Mouse (Mus musculus): ENCODE measurements around the gene Lrfn4. TPM values are rescaled to one million over a fixed set of nuclear protein-coding genes. Genes with fewer than 3 reads are reported as not detected.

Lrfn4 gene
- polyA plus RNA-seq, 1 experiment = 0.18 TPM

GRCm38 (mm10) chr19:4578799-4579198 is 36.7 kb downstream of the Lrfn4 start:
- TF ChIP-seq GATA1 (IDR thresholded peaks at IDR 0.05; ENCODE audit: low read length) (no peak), TAL1 (IDR thresholded peaks at IDR 0.05; ENCODE audit: low read length) (no peak)
- Histone ChIP-seq H3K4me1 (ENCODE audit: control insufficient read depth) (peaks cover 40% of the 10 kb centered on the region), H3K27me3 (ENCODE audit: control insufficient read depth) (no peaks in the 10 kb centered on the region), H3K9me3 (ENCODE audit: control insufficient read depth, low read length) (no peaks in the 10 kb centered on the region), H3K36me3 (ENCODE audit: control insufficient read depth) (peaks cover 15% of the 10 kb centered on the region), H3K4me3 (replicated peaks) (no peak overlapping the region)

DNA sequence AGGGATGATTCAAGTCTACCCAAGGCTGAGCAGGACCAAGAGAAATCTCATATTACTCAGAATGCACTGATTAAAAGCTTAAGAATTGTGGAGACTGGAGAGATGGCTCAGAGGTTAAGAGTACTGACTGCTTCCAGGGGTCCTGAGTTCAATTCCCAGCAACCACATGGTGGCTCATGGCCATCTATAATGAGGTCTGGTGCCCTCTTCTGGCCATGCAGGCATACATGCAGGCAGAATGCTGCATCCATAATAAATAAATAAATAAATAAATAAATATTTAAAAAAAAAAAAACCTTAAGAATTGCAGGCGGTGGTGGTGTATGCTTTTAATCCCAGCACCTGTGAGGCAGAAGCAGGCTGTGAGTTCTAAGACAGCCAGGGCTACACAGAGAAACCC is 42.2 kb downstream of the Lrfn4 start:
- Histone ChIP-seq H3K9me3 (ENCODE audit: control insufficient read depth, low read length) (no peaks in the 10 kb centered on the region), H3K36me3 (ENCODE audit: control insufficient read depth) (peaks cover 48% of the 10 kb centered on the region), H3K4me1 (ENCODE audit: control insufficient read depth) (peaks cover 86% of the 10 kb centered on the region), H3K4me3 (replicated peaks) (no peak overlapping the region), H3K27me3 (ENCODE audit: control insufficient read depth) (no peaks in the 10 kb centered on the region)
- TF ChIP-seq TAL1 (IDR thresholded peaks at IDR 0.05; ENCODE audit: low read length) (no peak), GATA1 (IDR thresholded peaks at IDR 0.05; ENCODE audit: low read length) (no peak)

DNA sequence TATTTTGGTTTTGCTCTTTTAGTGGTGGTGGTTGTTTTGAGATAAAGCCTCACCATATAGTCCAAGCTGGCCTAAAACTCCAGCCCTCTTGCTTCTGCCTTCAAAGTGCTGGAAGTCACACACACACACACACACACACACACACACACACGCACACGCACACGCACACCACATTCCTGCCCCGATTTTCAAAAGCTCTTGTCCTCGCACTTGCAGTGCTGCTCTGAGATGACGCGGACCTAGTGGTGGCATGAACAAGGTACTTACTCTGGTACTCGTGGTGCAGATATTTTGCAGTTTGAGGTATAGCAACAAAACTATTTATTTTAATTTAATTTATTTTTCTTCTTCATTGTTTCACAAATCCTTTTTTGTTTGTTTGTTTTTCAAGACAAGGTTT is 43.0 kb downstream of the Lrfn4 start:
- no peak for TF ChIP-seq TAL1 (IDR thresholded peaks at IDR 0.05; ENCODE audit: low read length)
- TF ChIP-seq GATA1 (IDR thresholded peaks at IDR 0.05; ENCODE audit: low read length) = no peak
- no peak overlapping the region for H3K4me3 ChIP-seq (replicated peaks)
- H3K9me3 ChIP-seq (ENCODE audit: control insufficient read depth, low read length) = no peaks in the 10 kb centered on the region
- H3K27me3 ChIP-seq (ENCODE audit: control insufficient read depth) = no peaks in the 10 kb centered on the region
- peaks cover 55% of the 10 kb centered on the region for H3K36me3 ChIP-seq (ENCODE audit: control insufficient read depth)
- peaks cover 93% of the 10 kb centered on the region for H3K4me1 ChIP-seq (ENCODE audit: control insufficient read depth)

- Histone ChIP-seq H3K27me3 (ENCODE audit: control insufficient read depth) (no peaks in the 10 kb centered on the region), H3K4me1 (ENCODE audit: control insufficient read depth) (peaks cover 93% of the 10 kb centered on the region), H3K9me3 (ENCODE audit: control insufficient read depth, low read length) (no peaks in the 10 kb centered on the region), H3K4me3 (replicated peaks) (no peak overlapping the region), H3K36me3 (ENCODE audit: control insufficient read depth) (peaks cover 55% of the 10 kb centered on the region)
- TF ChIP-seq GATA1 (IDR thresholded peaks at IDR 0.05; ENCODE audit: low read length) (no peak), TAL1 (IDR thresholded peaks at IDR 0.05; ENCODE audit: low read length) (no peak)
Observed at GRCm38 (mm10) chr19:4572061-4572460, 43.4 kb downstream of the Lrfn4 start.

DNA sequence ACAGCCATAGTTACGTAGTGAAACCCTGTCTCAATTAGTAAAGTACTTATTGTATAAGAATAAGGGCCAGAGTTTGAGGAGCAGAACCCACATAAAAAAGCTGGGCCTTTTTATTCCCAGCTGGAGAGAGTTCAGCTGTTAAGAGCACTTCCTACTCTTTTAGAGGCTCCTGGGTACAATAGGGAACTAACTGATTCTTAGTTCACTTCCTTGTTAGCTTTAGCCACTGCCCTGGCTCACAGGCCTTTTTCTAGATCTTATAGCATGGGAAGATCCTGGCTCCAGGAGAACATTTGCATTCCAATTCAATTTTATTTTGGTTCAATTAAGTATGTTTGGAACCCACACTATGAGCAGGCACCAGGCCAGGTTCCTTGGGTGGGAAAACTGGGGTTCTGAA is 43.8 kb downstream of the Lrfn4 start:
- TF ChIP-seq GATA1 (IDR thresholded peaks at IDR 0.05; ENCODE audit: low read length) = no peak
- TF ChIP-seq TAL1 (IDR thresholded peaks at IDR 0.05; ENCODE audit: low read length) = no peak
- no peaks in the 10 kb centered on the region for H3K9me3 ChIP-seq (ENCODE audit: control insufficient read depth, low read length)
- H3K27me3 ChIP-seq (ENCODE audit: control insufficient read depth) = no peaks in the 10 kb centered on the region
- peaks cover 57% of the 10 kb centered on the region for H3K36me3 ChIP-seq (ENCODE audit: control insufficient read depth)
- H3K4me1 ChIP-seq (ENCODE audit: control insufficient read depth) = peaks cover 93% of the 10 kb centered on the region
- H3K4me3 ChIP-seq (replicated peaks) = no peak overlapping the region

- Histone ChIP-seq H3K4me1 (ENCODE audit: control insufficient read depth) (peaks cover 94% of the 10 kb centered on the region), H3K9me3 (ENCODE audit: control insufficient read depth, low read length) (no peaks in the 10 kb centered on the region), H3K4me3 (replicated peaks) (no peak overlapping the region), H3K36me3 (ENCODE audit: control insufficient read depth) (peaks cover 60% of the 10 kb centered on the region), H3K27me3 (ENCODE audit: control insufficient read depth) (no peaks in the 10 kb centered on the region)
- no peak for TF ChIP-seq TAL1 (IDR thresholded peaks at IDR 0.05; ENCODE audit: low read length)
- TF ChIP-seq GATA1 (IDR thresholded peaks at IDR 0.05; ENCODE audit: low read length) = no peak
Observed at GRCm38 (mm10) chr19:4570815-4571214, 44.7 kb downstream of the Lrfn4 start.

- TF ChIP-seq TAL1 (IDR thresholded peaks at IDR 0.05; ENCODE audit: low read length) = no peak
- H3K4me1 ChIP-seq (ENCODE audit: control insufficient read depth) = peaks cover 94% of the 10 kb centered on the region
- H3K4me3 ChIP-seq (replicated peaks) = no peak overlapping the region
- H3K9me3 ChIP-seq (ENCODE audit: control insufficient read depth, low read length) = no peaks in the 10 kb centered on the region
- peaks cover 58% of the 10 kb centered on the region for H3K36me3 ChIP-seq (ENCODE audit: control insufficient read depth)
- H3K27me3 ChIP-seq (ENCODE audit: control insufficient read depth) = no peaks in the 10 kb centered on the region
Observed at GRCm38 (mm10) chr19:4570237-4570613, 45.2 kb downstream of the Lrfn4 start.

DNA sequence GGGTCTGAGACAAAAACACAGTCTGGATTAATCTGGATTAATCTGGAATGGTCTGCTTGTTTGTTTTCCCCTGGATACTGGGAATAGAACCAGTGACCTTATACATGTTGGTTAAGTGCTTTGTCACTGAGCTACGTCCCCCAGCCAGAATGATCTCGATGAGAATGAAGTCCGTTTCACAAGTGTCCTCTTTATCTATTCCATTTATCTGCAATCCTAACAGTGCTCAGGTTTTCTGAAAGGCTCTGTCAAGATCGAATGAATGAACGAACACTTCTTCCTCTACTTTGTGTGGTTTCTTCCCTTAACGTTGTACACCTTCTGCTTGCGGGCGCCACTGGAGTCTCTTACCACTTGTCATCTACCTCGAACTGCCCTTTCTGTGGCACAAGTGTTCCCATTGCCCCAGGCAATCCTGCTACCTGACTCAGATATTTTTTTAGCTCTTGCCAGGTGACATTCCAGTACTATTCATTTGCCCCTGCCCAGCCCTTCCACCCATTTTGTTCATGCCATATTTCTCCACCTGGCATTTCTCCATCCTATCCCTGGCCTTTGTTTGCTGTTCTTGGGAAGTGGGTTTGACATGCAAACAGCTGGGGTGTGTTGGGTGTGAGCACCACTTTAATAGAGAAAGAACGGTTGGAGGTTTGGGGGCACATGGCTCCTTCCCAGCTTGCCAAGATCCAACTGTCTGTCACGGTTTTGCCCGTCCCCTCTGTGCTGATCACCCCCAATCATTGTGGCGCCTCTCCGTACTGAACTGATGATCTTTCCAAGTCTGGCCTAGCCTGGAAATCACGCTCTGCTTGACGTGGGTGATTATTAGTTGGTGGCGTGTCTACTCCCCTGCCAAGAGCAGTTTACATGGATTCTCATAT is 45.9 kb downstream of the Lrfn4 start:
- TF ChIP-seq GATA1 (IDR thresholded peaks at IDR 0.05; ENCODE audit: low read length) = no peak
- no peak for TF ChIP-seq TAL1 (IDR thresholded peaks at IDR 0.05; ENCODE audit: low read length)
- H3K9me3 ChIP-seq (ENCODE audit: control insufficient read depth, low read length) = no peaks in the 10 kb centered on the region
- H3K4me1 ChIP-seq (ENCODE audit: control insufficient read depth) = peaks cover 96% of the 10 kb centered on the region
- no peaks in the 10 kb centered on the region for H3K27me3 ChIP-seq (ENCODE audit: control insufficient read depth)
- H3K4me3 ChIP-seq (replicated peaks) = peak overlapping the region; percentile 47
- peaks cover 62% of the 10 kb centered on the region for H3K36me3 ChIP-seq (ENCODE audit: control insufficient read depth)

DNA sequence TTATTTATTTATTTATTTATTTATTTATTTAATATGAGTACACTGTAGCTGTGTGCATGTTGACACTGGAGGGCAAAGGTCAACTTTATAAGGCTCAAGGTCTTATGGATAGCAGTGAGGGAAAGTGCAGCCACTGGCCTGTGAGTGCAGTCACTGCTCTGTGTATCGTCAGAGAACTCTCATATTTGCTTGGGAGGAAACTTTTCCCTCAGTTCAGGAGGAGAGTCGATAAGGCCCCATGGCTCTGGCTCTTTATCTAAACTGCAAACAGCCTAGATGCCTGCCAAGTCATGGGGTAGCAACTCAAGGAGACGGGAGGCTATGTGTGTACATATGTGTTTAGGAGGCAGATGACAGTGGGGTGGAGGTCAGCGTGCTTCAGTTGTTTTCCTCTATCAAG is 46.6 kb downstream of the Lrfn4 start:
- Histone ChIP-seq H3K36me3 (ENCODE audit: control insufficient read depth) (peaks cover 61% of the 10 kb centered on the region), H3K4me1 (ENCODE audit: control insufficient read depth) (peaks cover 96% of the 10 kb centered on the region), H3K9me3 (ENCODE audit: control insufficient read depth, low read length) (no peaks in the 10 kb centered on the region)

More for the DNA sequence above, 46.6 kb downstream of the Lrfn4 start:
- Histone ChIP-seq H3K27me3 (ENCODE audit: control insufficient read depth) (no peaks in the 10 kb centered on the region), H3K4me3 (replicated peaks) (peak overlapping the region; percentile 47)
- TF ChIP-seq GATA1 (IDR thresholded peaks at IDR 0.05; ENCODE audit: low read length) = peak; percentile 96
- TF ChIP-seq TAL1 (IDR thresholded peaks at IDR 0.05; ENCODE audit: low read length) = peak; percentile 45; the same call in 2 of the 3 replicates

All from erythroblast, embryonic 14.5 days (primary cell).